Mouse (Mus musculus) heart, adult 10 weeks (tissue): ENCODE data around the gene Zfp354a. TPM values are rescaled to one million over a fixed set of nuclear protein-coding genes. Genes with fewer than 3 reads are reported as not detected.

Experiments
- polyA plus RNA-seq: library from polyadenylated mRNA; stranded (reverse); fragments of 350-450 nt; fragmentation: Illumina TruSeq; extraction: RNeasy Lipid Tissue Mini Kit (QIAGEN cat#74804); gene quantifications from one replicate; pipeline ENCODE4 v1.2.3, GENCODE M21; 2014; ENCODE audit warnings: low read depth, low replicate concordance

The Zfp354a gene
- polyA plus RNA-seq, result 2.5 TPM

DNA sequence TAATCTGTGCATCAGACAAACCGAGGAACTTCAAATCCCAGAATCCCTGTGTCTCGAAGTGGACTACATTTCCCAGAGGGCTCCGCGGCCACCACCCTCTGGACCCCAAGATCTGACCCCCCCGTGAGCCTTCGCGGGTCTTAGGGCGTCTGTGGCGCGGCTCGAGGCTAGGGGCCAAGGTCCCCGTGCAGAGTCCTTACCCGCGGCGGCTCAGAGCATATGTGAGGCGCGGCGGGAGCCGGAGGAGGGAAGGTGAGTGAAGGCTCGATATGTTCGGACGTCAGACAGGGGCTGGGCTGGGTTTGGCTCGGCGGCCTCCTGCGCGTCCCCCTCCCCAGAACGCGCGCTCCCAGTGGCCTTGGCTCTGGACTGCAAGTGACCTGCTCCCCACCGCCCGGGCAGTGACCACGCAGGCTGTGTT is at the start of gene Zfp354a:
TSS of gene Zfp354a (plus strand) at position 107 of the 421 bp plus-strand sequence.

DNA sequence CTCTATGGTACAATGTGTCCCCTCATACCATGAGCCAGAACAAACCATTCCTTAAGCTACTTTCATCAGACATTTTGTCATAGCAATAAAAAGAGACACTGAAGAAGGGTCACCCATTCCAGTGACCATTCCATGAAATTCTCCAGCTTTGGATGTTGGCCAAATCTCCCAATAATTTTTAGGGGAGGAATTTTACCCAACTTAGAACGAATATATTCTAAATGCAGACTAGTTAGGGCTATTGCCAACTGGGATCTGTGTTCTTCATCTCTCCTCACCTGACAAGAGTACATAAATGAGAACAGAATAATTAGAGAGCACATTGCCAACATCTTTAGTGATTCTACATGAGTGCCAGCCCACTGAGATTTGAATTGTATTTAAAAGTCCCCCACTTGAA is 45.1 kb upstream of the Zfp354a start, which contains the start of gene Olfr54:
TSS of gene Olfr54 (plus strand) at position 301 of the 400 bp plus-strand sequence.

DNA sequence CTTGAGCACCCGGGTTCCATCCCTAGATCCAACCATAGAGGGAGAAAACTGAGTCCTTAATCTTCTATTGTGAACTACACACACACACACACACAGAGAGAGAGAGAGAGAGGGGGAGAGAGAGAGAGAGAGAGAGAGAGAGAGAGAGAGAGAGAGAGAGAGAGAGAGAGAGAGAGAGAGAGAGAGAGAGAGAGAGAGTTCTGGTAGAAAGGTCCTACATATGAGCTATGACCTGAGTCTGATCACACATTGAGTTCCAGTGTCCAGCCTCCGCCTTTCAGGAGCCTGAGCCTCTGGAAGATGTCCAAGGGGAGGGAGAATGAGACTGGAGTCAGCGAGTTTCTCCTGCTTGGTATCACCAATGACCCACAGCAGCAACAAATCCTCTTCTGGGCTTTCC is 11.2 kb upstream of the Zfp354a start, which contains the start of gene Olfr1375:
TSS of gene Olfr1375 (plus strand) at position 301 of the 400 bp plus-strand sequence.

Other genes with a start within 250 kb of the Zfp354a start
- 1.9 TPM for gene Zfp354c, start 231.5 kb upstream of the Zfp354a start, polyA plus RNA-seq
- gene Zfp879, start 217.7 kb upstream of the Zfp354a start, polyA plus RNA-seq, result 2.0 TPM
- gene Grm6, start 208.6 kb upstream of the Zfp354a start, polyA plus RNA-seq, result not detected
- gene Zfp454, start 171.6 kb upstream of the Zfp354a start, polyA plus RNA-seq, result 1.2 TPM
- gene Zfp2, start 143.1 kb upstream of the Zfp354a start, polyA plus RNA-seq, result 5.7 TPM
- gene Zfp354b, start 127.6 kb upstream of the Zfp354a start, polyA plus RNA-seq, result 2.4 TPM
- not detected for gene 4933414I15Rik, start 115.5 kb upstream of the Zfp354a start, polyA plus RNA-seq
- gene Prop1, start 105.5 kb upstream of the Zfp354a start, polyA plus RNA-seq, result not detected
- gene Olfr1378, start 92.7 kb upstream of the Zfp354a start, polyA plus RNA-seq, result not detected
- not detected for gene Olfr1377, start 77.3 kb upstream of the Zfp354a start, polyA plus RNA-seq
- gene Olfr51, start 55.7 kb upstream of the Zfp354a start, polyA plus RNA-seq, result not detected
- gene Olfr54, start 45.0 kb upstream of the Zfp354a start, polyA plus RNA-seq, result not detected
- gene Olfr1375, start 11.1 kb upstream of the Zfp354a start, polyA plus RNA-seq, result not detected
- gene Gm12569, start 161.2 kb downstream of the Zfp354a start, polyA plus RNA-seq, result not detected
- gene Clk4, start 202.5 kb downstream of the Zfp354a start, polyA plus RNA-seq, result 93.0 TPM
- not detected for gene BC049762, start 203.8 kb downstream of the Zfp354a start, polyA plus RNA-seq
- gene Col23a1, start 230.7 kb downstream of the Zfp354a start, polyA plus RNA-seq, result 1.6 TPM